Mouse (Mus musculus) activated CD4-positive, CD25-positive, alpha-beta regulatory T cell, adult 4 months (primary cell): Measurements from ENCODE around the gene Txndc12. TPM values are rescaled to one million over a fixed set of nuclear protein-coding genes. Genes with fewer than 3 reads are reported as not detected.

Experiments used
- ATAC-seq: one replicate; pipeline ENCODE4 v1.8.0; 2017
- polyA plus RNA-seq, 2 experiments: library from polyadenylated mRNA; unstranded; fragments of 100-300 nt; shearing (Covaris generic); gene quantifications; one replicate each; pipeline ENCODE4 v1.2.1; 2017

The Txndc12 gene
- polyA plus RNA-seq = 10 to 100 TPM; 58.5 to 69.9 TPM

DNA sequence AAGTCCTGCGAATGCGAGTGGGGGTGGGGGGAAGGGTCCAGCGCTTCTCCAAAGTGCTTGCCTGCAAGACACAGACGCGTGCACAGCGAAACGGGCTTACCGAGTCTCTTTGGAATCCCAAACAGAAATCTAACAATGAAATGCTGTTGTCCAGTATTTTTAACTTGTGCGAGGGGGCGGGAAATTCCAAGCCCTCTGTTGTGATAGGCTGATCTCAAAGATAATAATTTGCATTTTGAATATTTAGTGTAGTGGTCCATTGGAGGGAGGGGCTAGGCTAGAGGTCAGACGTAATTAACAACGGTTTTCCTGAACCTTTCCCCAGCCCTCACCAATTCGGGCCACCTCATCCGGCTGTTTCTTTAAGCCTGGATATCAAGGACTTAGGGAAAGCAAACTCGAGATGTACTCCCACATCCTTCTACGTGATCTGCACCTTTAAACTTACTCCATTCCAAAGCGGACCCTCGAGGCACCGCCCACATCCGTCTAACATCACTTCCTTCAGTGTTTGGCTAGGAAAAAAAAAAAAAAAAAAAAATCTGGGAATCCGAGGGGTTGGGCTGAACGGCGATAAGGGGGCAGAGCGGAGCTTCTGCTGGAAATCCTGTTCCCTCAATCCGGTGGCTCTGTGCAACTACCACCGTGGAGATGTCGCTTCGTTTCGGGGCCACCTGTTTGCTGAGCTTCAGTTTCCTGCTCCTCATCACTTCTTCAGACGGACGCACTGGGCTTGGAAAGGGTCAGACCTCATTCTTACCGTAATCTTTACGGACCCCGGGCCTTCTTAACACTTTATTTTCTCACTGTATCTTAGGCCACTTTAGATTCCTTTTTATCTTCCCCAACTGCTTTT lies at the start of gene Txndc12:
Gene Txndc12 (plus strand): TSS at position 487 of the 856 bp plus-strand sequence.
- ATAC-seq = peak; percentile 51

DNA sequence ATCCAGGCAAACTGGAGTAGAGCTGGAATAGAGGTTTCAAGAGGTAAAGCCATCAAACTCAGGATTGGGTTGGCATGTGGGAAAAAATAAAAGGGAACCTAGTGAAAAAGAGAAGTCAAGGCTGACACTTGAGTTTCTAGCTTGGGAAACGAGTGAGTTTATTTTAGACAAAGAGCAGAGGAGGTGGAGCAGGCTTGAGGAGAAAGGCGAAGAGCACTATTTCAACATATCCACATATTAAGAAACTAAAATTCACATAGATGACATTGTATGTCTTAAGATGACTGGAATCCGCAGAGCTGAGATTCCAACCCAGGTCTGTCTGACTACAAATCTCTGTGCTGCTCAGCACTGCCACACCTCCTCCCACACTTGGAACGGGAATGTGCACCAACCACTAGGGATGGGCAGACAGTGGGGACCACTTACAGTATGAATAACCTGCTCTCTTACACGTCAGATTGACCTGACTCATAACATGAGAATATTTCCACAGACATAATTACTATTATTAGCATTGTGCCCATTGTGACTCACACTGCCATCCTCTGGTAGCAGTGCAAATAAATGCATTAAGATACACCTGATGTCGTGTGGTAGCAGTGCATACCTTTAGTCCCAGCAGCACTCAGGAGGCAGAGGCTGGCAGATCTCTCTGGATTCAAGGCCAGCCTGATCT lies 45.0 kb upstream of the Txndc12 start:
- no peak for ATAC-seq

DNA sequence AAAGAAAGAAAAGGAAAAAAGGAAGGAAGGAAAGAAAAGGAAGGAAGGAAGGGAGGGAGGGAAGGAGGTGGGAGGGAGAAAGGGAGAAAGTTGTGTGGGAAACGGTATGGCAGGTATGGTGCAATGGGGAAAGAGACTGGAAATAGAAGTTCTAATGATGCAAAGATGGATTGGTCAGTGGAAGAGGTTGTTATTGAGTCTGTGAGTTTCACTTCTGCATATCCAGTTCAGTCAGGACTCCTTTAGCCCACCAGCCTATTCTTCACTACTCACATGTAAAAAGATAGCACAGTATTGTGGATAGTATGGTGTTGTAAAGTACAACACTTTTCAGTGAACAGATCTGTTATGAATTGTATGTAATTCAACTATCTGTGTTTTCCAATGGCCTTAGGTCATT lies 43.9 kb upstream of the Txndc12 start:
- ATAC-seq = no peak

DNA sequence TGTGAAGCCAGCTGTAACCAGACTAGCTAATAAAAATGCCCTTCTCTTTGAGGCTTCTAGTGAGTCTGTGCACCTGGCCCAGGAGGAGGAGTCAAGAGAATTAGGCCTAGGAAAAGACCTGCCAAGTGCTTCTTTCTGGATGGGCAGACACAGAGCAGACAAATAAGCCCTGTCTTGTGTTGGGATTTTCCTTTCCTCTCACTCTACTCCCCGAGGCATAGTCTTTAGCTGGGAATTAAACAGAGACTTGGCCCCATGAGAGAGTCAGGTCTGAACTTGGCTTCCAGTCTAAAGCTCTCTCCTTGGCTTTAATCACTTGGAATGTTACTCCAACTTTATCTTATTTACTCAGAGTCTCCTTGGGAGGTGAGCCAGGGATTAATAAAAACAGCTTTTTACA lies 40.5 kb upstream of the Txndc12 start:
- ATAC-seq = no peak

- ATAC-seq = no peak
Measured at GRCm38 (mm10) chr4:108796701-108797100, 37.7 kb upstream of the Txndc12 start.

DNA sequence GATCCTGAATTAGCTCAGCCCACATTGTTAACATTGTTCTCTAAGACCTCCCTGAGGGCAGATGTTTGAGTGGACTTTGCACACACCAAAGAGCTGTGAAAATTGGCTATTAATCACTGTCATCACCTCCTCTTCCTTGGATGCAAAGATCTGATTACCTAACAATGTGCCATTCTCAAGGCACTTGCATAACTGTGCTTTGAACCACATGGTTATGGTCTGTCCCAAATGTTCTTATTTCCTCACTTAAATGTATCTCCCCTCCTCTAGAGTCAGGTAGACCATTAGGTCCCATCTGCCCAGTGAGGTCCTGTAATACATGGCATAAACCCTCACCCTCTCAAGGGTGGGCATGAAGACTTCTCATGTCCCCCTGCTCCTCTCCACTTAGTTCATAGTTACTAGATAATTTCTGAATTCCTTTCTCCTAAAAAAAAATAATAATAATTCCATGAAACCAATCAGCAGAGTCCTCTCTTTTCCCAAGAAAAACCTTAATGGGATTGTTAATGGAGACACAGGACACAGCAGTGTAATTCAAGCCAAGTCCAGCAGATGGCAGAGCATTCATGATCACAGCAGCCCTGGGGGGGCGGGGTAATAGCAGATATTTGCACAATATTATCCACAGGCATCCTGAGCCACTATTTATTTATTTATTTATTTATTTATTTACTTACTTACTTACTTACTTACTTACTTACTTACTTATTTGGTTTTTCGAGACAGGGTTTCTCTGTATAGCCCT lies 36.1 kb upstream of the Txndc12 start:
- ATAC-seq = peak; percentile 68

DNA sequence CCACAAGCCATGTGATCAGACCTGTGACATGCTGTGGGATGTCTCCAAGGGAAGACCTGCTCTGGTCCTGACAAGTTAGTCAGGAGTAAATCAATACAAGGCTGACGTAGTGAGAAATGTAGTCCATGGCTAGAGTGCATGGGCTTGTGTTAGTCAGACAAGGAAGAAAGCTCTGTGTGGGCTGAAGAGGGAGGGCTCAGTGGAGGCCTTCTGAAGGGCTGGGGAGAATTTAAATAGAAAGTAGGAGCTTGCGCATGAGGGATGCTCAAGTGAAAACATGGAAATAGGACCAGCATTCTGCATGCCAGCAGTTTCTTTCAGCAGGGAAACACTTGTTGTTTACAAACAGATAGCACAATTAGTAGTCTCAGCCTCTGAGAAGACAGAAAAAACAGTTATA lies 30.9 kb upstream of the Txndc12 start:
- no peak for ATAC-seq

- no peak for ATAC-seq
Measured at GRCm38 (mm10) chr4:108811142-108811541, 23.3 kb upstream of the Txndc12 start.

DNA sequence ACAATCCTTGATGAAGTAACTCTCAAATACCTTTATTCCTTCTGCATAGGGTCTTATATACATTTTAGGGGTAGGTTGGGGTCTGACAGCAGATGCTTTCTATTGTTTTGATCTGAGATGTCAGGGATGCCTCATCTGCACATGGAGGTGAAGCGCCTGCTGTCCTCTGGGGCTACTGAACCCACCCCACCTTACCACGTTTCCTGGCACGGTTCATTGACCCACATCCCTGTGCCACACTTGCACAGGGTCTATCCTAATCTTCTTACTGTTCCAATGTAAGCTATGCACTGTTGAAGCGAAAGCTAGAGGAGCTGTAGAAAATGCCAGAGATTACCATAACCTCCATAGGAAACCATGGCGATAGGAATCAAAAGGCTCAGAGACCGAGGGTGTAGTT lies 22.9 kb upstream of the Txndc12 start:
- ATAC-seq = no peak

GRCm38 (mm10) chr4:108825677-108826076 lies 8.7 kb upstream of the Txndc12 start:
- no peak for ATAC-seq

GRCm38 (mm10) chr4:108826096-108826495 lies 8.3 kb upstream of the Txndc12 start:
- ATAC-seq = no peak

- ATAC-seq = no peak
Measured at GRCm38 (mm10) chr4:108826643-108827042, 7.8 kb upstream of the Txndc12 start.

- ATAC-seq = no peak
Measured at GRCm38 (mm10) chr4:108830698-108831097, 3.7 kb upstream of the Txndc12 start.

- ATAC-seq = peak; percentile 82
Measured at GRCm38 (mm10) chr4:108832916-108833827, 1.2 kb upstream of the Txndc12 start, which contains the start of gene Btf3l4. TSS of gene Btf3l4 (minus strand) at chr4:108833614.

- peak; percentile 3 for ATAC-seq
Measured at GRCm38 (mm10) chr4:108833828-108834114, 630 bp upstream of the Txndc12 start.

GRCm38 (mm10) chr4:108834971-108835311 lies 540 bp downstream of the Txndc12 start:
- ATAC-seq = no peak

DNA sequence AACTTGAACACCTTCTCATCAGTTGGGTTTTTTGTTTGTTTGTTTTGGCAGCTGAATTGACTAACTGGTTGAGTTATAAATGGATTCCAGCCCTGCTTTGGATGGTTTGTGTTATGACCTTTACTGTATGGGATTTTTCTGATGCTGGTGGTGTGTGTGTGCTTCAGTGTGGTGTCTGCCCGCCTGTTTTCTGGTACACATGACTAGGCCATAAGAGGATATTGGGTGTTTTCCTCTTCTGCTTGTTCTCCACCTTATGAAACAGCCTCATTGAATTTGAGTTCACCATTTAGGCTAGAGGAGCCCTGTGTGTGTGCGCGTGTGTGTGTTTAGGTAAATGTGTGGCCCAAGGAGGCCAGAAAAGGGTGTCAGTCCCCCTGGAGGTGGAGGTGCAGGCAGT lies 1.1 kb downstream of the Txndc12 start:
- no peak for ATAC-seq

DNA sequence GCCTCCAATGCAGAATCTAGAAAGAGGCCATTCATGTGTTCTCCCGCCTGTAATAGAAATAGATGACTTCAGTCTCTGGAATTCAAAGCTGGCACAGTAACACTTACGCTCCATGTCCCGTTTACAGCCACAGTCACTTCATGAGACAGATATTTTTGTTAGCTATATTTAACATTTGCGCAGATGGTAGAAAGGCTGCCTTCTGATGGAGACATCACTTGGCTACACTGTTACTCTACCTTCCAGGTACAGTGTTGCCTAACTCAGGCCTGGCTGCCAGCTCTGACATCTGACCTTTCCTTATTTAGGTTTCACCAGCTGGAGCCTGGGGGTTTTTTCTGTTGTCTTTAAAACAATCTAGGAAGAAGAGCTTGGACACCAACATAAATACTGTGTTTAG lies 3.6 kb downstream of the Txndc12 start:
- no peak for ATAC-seq

- no peak for ATAC-seq
Measured at GRCm38 (mm10) chr4:108841920-108842578, 7.6 kb downstream of the Txndc12 start.

- ATAC-seq = no peak
Measured at GRCm38 (mm10) chr4:108843336-108843735, 8.9 kb downstream of the Txndc12 start.

DNA sequence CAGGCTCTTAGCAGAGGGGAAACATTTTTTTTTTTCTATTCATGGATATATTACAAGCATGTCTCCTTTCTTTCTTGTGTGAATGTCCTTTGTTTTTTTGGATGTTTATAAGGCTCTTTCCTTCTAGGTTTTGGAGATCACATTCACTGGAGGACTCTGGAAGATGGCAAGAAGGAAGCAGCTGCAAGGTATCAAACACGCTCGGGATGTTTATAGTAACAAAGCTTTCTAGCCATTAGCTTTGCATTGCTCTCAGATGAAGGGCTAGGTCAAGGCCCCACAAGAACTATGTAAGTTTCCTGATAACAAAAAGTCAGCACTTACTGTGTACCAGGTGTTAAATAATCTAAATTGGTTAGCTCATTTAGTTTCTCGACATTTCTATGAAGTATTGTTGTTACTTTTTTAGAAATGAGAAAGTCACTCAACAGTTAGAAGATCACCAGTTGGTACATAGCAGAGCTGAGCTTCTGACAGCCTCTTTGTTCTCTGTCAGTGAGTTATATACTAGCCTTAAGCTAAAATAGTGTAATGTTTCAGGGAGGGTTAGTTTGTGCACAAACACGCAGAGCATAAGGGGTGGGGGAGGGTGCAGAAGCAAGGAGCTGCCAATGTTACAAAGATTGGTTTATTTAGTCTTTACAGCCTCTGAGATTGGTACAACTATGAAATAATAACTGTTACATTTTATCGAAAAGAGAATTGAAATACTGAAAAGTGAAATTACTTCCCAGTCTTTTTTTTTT lies 11.6 kb downstream of the Txndc12 start:
- ATAC-seq = no peak
